Mouse (Mus musculus): ENCODE results near the gene Dolk.

- TF ChIP-seq CTCF (IDR thresholded peaks at IDR 0.05; ENCODE audit: borderline replicate concordance, insufficient read depth, low read length), result no peak
- TF ChIP-seq POLR2A (IDR thresholded peaks at IDR 0.05; ENCODE audit: low read depth, low read length), result no peak
Observed at GRCm38 (mm10) chr2:30287027-30287373, 866 bp upstream of the Dolk start.
